ENCODE assay signal across 8 mouse cellular contexts in genomic region chr2:153560664-153561541, GRCm38 (mm10). TPM values are rescaled to one million over a fixed set of nuclear protein-coding genes. Genes with fewer than 3 reads are reported as not detected.
DNase-seq lines count a peak whose midpoint lies in the region; ATAC-seq and TF ChIP-seq lines count a peak whose summit lies in the region.

No protein-coding gene starts in this region.

- H3K4me1 ChIP-seq in cerebellum, adult 2 months (ENCODE audit: control insufficient read depth, insufficient read depth, low read length): peaks cover 21% of the 10 kb centered on the region
- H3K4me1 ChIP-seq in hindbrain, postnatal 0 days (ENCODE audit: insufficient read depth, low read length): peaks cover 26% of the 10 kb centered on the region
- H3K4me1 ChIP-seq in liver, embryonic 15.5 days (replicated peaks): peaks cover 70% of the 10 kb centered on the region
- peaks cover 15% of the 10 kb centered on the region for H3K4me1 ChIP-seq in neural tube, embryonic 11.5 days (ENCODE audit: control insufficient read depth, insufficient read depth, low read length)
- peaks cover 35% of the 10 kb centered on the region for H3K4me1 ChIP-seq in thymus, adult 2 months (replicated peaks; ENCODE audit: control insufficient read depth, insufficient read depth, low read length)

- 0 out of 2 replicates have a peak overlapping the region, but pooled peaks have one; percentile 21 for H3K9ac ChIP-seq in hindbrain, postnatal 0 days (replicated peaks; ENCODE audit: low read length)
- H3K9ac ChIP-seq in liver, embryonic 15.5 days: peak overlapping the region; percentile 48
- H3K9ac ChIP-seq in neural tube, embryonic 11.5 days (ENCODE audit: low read length): peak overlapping the region; percentile 47

- 13% methylated on average over 21 of the region's 21 CpGs for WGBS in cerebellum, adult 2 months
- WGBS in hindbrain, postnatal 0 days: 4% methylated on average over 21 of the region's 21 CpGs
- 7% methylated on average over 21 of the region's 21 CpGs for whole genome bisulfite sequencing in liver, embryonic 15.5 days (ENCODE audit: insufficient replicate concordance)
- 11% methylated on average over 21 of the region's 21 CpGs for WGBS in neural tube, embryonic 11.5 days
- WGBS in thymus, adult 2 months: 6% methylated on average over 21 of the region's 21 CpGs

- no peaks in the 10 kb centered on the region for H3K9me3 ChIP-seq in hindbrain, postnatal 0 days (ENCODE audit: low read length)
- H3K9me3 ChIP-seq in liver, embryonic 15.5 days (replicated peaks): no peaks in the 10 kb centered on the region
- H3K9me3 ChIP-seq in neural tube, embryonic 11.5 days (ENCODE audit: control insufficient read depth, low read length): no peaks in the 10 kb centered on the region

- TF ChIP-seq CTCF in cerebellum, adult 2 months (IDR thresholded peaks at IDR 0.05; ENCODE audit: borderline replicate concordance, insufficient read depth, low read depth, low read length): no peak
- TF ChIP-seq CTCF in hindbrain, postnatal 0 days (IDR thresholded peaks at IDR 0.05; ENCODE audit: low read depth): no peak
- TF ChIP-seq CTCF in thymus, adult 2 months (IDR thresholded peaks at IDR 0.05; ENCODE audit: borderline replicate concordance, control insufficient read depth, extremely low read depth, insufficient read depth, low read length, poor library complexity): no peak

- peak; percentile 33 for ATAC-seq in frontal cortex, adult (ENCODE audit: low TSS enrichment)
- peak; percentile 81 for ATAC-seq in hindbrain, postnatal 0 days
- peak; percentile 78 for ATAC-seq in liver, embryonic 15.5 days (ENCODE audit: insufficient read depth)
- peak; percentile 78 for ATAC-seq in neural tube, embryonic 11.5 days (ENCODE audit: insufficient read depth, low FRiP score, low TSS enrichment)

- no peak overlapping the region for H3K4me3 ChIP-seq in cerebellum, adult 2 months (replicated peaks; ENCODE audit: insufficient read depth, low read depth, low read length)
- peak overlapping the region; percentile 13; the same call in 1 of the 2 replicates for H3K4me3 ChIP-seq in hindbrain, postnatal 0 days (ENCODE audit: low read length)
- peak overlapping the region; percentile 30 for H3K4me3 ChIP-seq in liver, embryonic 15.5 days (replicated peaks)
- 0 out of 2 replicates have a peak overlapping the region, but pooled peaks have one; percentile 6 for H3K4me3 ChIP-seq in neural tube, embryonic 11.5 days (ENCODE audit: low read depth, low read length)
- H3K4me3 ChIP-seq in thymus, adult 2 months (ENCODE audit: control insufficient read depth, insufficient read depth, low read length): no peak overlapping the region

- peak overlapping the region; percentile 46 for H3K4me2 ChIP-seq in hindbrain, postnatal 0 days (ENCODE audit: low read depth, low read length)
- H3K4me2 ChIP-seq in liver, embryonic 15.5 days: peak overlapping the region; percentile 71
- H3K4me2 ChIP-seq in neural tube, embryonic 11.5 days (ENCODE audit: low read depth): peak overlapping the region; percentile 33

- no peak overlapping the region for H3K27ac ChIP-seq in cerebellum, adult 2 months (ENCODE audit: insufficient read depth, low read length)
- peak overlapping the region; percentile 74 for H3K27ac ChIP-seq in hindbrain, postnatal 0 days
- peak overlapping the region; percentile 71 for H3K27ac ChIP-seq in liver, embryonic 15.5 days (replicated peaks)
- peak overlapping the region; percentile 63; the same call in 1 of the 2 replicates for H3K27ac ChIP-seq in neural tube, embryonic 11.5 days (ENCODE audit: low read depth, low read length)
- H3K27ac ChIP-seq in thymus, adult 2 months (ENCODE audit: control insufficient read depth, insufficient read depth, low read length): no peak overlapping the region

- no peaks in the 10 kb centered on the region for H3K36me3 ChIP-seq in hindbrain, postnatal 0 days (ENCODE audit: insufficient read depth, low read length)
- no peaks in the 10 kb centered on the region for H3K36me3 ChIP-seq in liver, embryonic 15.5 days (replicated peaks)
- H3K36me3 ChIP-seq in neural tube, embryonic 11.5 days (ENCODE audit: control insufficient read depth, insufficient read depth, low read length): no peaks in the 10 kb centered on the region
- H3K36me3 ChIP-seq in thymus, adult 2 months (ENCODE audit: control insufficient read depth, insufficient read depth, low read length): no peaks in the 10 kb centered on the region

- DNase-seq in cerebellum, postnatal 14 days: peak; percentile 52 to 67
- no peak for DNase-seq in cerebellum, adult 2 months
- DNase-seq in adrenal gland, adult 2 months: peak; percentile 62
- peak; percentile 75 for DNase-seq in hindbrain, postnatal 0 days (ENCODE audit: low spot score)
- DNase-seq in neural tube, embryonic 11.5 days (ENCODE audit: low spot score): peak; percentile 62
- peak; percentile 30 for DNase-seq in thymus, adult 2 months

- TF ChIP-seq POLR2A in cerebellum, adult 2 months (IDR thresholded peaks at IDR 0.05; ENCODE audit: borderline replicate concordance, insufficient read depth, low read length): no peak
- no peak for TF ChIP-seq POLR2A in thymus, adult 2 months (IDR thresholded peaks at IDR 0.05; ENCODE audit: control insufficient read depth, extremely low read depth, insufficient read depth, low read length, poor library complexity)

- H3K27me3 ChIP-seq in cerebellum, adult 2 months (ENCODE audit: control insufficient read depth, insufficient read depth, low read length): no peaks in the 10 kb centered on the region
- no peaks in the 10 kb centered on the region for H3K27me3 ChIP-seq in hindbrain, postnatal 0 days (ENCODE audit: insufficient read depth, low read length)
- no peaks in the 10 kb centered on the region; the same call in 1 of the 2 replicates for H3K27me3 ChIP-seq in liver, embryonic 15.5 days
- H3K27me3 ChIP-seq in neural tube, embryonic 11.5 days (ENCODE audit: control insufficient read depth, insufficient read depth, low read length): no peaks in the 10 kb centered on the region
- no peaks in the 10 kb centered on the region for H3K27me3 ChIP-seq in thymus, adult 2 months (ENCODE audit: control insufficient read depth, insufficient read depth, low read length)

RNA-seq across cellular contexts. Expression of gene Nol4l, which starts 31.1 kb away (rescaled TPM):
- polyA plus RNA-seq in cerebellum, adult 2 months (2012; rRNA removed): 23.1 and 24.3 TPM in 2 replicates
- total RNA-seq in adrenal gland, adult 2 months (2021): 10 to 100 TPM; 11.5 to 16.4 TPM
- 6.5 and 9.2 TPM in 2 replicates for polyA plus RNA-seq in adrenal gland, adult 2 months (2012; rRNA removed)
- 68.3 and 80.8 TPM in 2 replicates for total RNA-seq in hindbrain, postnatal 0 days (2014; rRNA removed)
- 23.7 and 24.2 TPM in 2 replicates for polyA plus RNA-seq in hindbrain, postnatal 0 days (2015; fragmentation: Nextera tagmentation; extraction: Ambion mirVana)
- polyA plus RNA-seq in liver, embryonic 15.5 days (2015; fragmentation: Nextera tagmentation; extraction: Ambion mirVana): 4.7 and 4.9 TPM in 2 replicates
- 32.1 and 37.5 TPM in 2 replicates for polyA plus RNA-seq in neural tube, embryonic 11.5 days (2014; fragmentation: Nextera tagmentation; extraction: Ambion mirVana)
- 4.2 and 4.4 TPM in 2 replicates for polyA plus RNA-seq in thymus, adult 2 months (2012; rRNA removed)

Comparison
In these comparisons a context has a peak if more than half of its experiments do, and no peak if none do; other contexts are left out.
1. DNase-seq: peak in cerebellum, postnatal 14 days (2 of 2), adrenal gland, adult 2 months (single experiment), hindbrain, postnatal 0 days (single experiment), neural tube, embryonic 11.5 days (single experiment) and thymus, adult 2 months (single experiment); none in cerebellum, adult 2 months (0 of 2).
2. H3K27ac ChIP-seq: peak in hindbrain, postnatal 0 days (single experiment), liver, embryonic 15.5 days (single experiment) and neural tube, embryonic 11.5 days (single experiment); none in cerebellum, adult 2 months (single experiment) and thymus, adult 2 months (single experiment).
3. H3K4me3 ChIP-seq: peak in hindbrain, postnatal 0 days (single experiment), liver, embryonic 15.5 days (single experiment) and neural tube, embryonic 11.5 days (single experiment); none in cerebellum, adult 2 months (single experiment) and thymus, adult 2 months (single experiment).
4. Peak in every context shown above with its lines, with median percentiles within 50 percentile points of each other: ATAC-seq, H3K4me2 ChIP-seq and H3K9ac ChIP-seq.